Mouse (Mus musculus): Measurements from ENCODE around the gene 1600002K03Rik. TPM values are rescaled to one million over a fixed set of nuclear protein-coding genes. Genes with fewer than 3 reads are reported as not detected.

The 1600002K03Rik gene
- polyA plus RNA-seq, 1 experiment from 2014 or later: 8.3 TPM

DNA sequence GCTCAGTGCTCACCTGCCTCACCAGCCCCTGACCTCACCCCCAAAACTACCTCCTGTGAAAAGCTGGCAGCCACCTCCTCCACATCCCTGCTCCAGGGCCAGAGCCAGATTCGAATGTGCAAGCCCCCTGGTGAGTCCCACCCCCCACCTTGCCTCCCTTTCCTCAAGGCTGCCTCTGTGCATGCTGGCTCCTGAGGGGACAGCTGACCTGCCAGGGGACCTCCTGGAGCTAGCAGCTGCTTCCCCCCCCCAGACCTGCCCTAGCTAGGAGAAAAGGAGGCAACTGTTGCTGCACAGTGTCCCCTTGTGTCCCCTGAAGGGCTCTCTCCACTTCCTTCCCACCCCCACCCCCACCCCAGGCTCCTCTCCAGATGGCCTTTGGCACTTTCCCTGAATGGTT lies 17.5 kb upstream of the 1600002K03Rik start:
- H3K4me2 ChIP-seq: no peak overlapping the region
- no peak overlapping the region; the same call in 1 of the 2 replicates for H3K9ac ChIP-seq
- H3K27ac ChIP-seq (ENCODE audit: low read depth): peak overlapping the region; percentile 50; the same call in 1 of the 2 replicates
- DNase-seq (no peak), ATAC-seq (ENCODE audit: insufficient read depth) (no peak)
- H3K9me3 ChIP-seq (ENCODE audit: low read depth, low read length): no peaks in the 10 kb centered on the region
- no peak for TF ChIP-seq CTCF (IDR thresholded peaks at IDR 0.05; ENCODE audit: low read depth)
- 0 out of 2 replicates have a peak overlapping the region, but pooled peaks have one; percentile 2 for H3K4me3 ChIP-seq (ENCODE audit: low read depth, low read length)
- peaks cover 81% of the 10 kb centered on the region for H3K36me3 ChIP-seq (ENCODE audit: insufficient read depth)
- 64% methylated on average over 1 of the region's 1 CpGs for WGBS
- no peaks in the 10 kb centered on the region for H3K27me3 ChIP-seq (ENCODE audit: insufficient read depth, low read length)
- H3K4me1 ChIP-seq (ENCODE audit: insufficient read depth): peaks cover 27% of the 10 kb centered on the region

DNA sequence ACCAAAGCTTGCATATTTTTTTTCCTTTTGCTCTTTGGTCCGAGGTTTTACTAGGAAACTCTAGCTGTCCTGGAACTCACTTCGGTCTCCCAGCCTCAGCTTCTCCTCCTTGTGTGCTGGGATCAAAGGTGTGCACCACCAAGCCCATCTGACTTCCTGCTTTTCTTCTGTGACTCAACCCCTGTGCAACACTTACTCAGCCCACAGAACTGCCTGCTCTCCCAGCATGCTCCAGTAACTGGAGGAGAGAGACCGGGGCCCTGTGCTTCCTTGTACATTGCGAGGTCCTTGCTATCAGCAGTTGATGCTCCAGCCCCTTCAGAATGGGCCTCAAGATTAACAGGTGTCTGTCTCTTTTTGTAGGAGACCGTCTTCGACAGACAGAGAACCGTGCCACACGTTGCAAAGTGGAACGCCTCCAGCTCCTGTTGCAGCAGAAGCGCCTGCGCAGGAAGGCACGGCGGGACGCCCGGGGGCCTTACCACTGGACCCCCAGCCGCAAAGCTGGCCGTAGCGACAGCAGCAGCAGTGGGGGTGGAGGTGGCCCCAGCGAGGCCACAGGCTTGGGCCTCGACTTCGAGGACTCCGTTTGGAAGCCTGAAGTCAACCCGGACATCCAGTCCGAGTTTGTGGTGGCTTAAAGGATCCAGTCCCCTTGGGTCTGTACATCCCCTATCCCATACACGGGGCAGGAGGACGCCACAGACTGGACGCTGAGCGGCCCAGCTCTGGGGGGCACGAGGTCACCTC lies 16.6 kb upstream of the 1600002K03Rik start:
- no peak overlapping the region; the same call in 1 of the 2 replicates for H3K4me2 ChIP-seq
- H3K4me3 ChIP-seq (ENCODE audit: low read depth, low read length): peak overlapping the region; percentile 9; the same call in 1 of the 2 replicates
- ATAC-seq (ENCODE audit: insufficient read depth): no peak
- peaks cover 73% of the 10 kb centered on the region for H3K36me3 ChIP-seq (ENCODE audit: insufficient read depth)
- H3K9me3 ChIP-seq (ENCODE audit: low read depth, low read length): no peaks in the 10 kb centered on the region
- H3K27ac ChIP-seq (ENCODE audit: low read depth): peak overlapping the region; percentile 74; the same call in 1 of the 2 replicates
- no peak overlapping the region for H3K9ac ChIP-seq
- no peak for TF ChIP-seq CTCF (IDR thresholded peaks at IDR 0.05; ENCODE audit: low read depth)
- 72% methylated on average over 29 of the region's 29 CpGs for WGBS
- DNase-seq: no peak
- H3K4me1 ChIP-seq (ENCODE audit: insufficient read depth): peaks cover 35% of the 10 kb centered on the region
- H3K27me3 ChIP-seq (ENCODE audit: insufficient read depth, low read length): no peaks in the 10 kb centered on the region

DNA sequence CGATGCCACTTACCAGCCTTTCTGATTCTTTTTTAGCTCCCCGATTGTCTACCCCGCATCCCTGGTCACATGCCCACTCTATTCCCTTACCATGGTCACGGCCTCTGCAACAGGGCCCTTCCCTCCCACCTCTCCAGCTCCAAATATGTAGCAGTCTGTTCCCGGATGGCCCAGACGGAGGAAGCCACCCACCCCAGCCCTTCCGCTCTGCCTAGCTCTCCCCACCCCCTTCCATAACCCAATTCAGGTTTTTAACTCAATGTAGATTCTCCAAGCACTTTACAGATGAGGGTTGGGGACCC lies 16.0 kb upstream of the 1600002K03Rik start:
- H3K9me3 ChIP-seq (ENCODE audit: low read depth, low read length): no peaks in the 10 kb centered on the region
- peak; percentile 43 for DNase-seq
- no peak for ATAC-seq (ENCODE audit: insufficient read depth)
- WGBS: 54% methylated on average over 7 of the region's 7 CpGs
- no peak overlapping the region for H3K9ac ChIP-seq
- H3K27ac ChIP-seq (ENCODE audit: low read depth): peak overlapping the region; percentile 74; the same call in 1 of the 2 replicates
- H3K36me3 ChIP-seq (ENCODE audit: insufficient read depth): peaks cover 68% of the 10 kb centered on the region
- H3K4me3 ChIP-seq (ENCODE audit: low read depth, low read length): peak overlapping the region; percentile 9; the same call in 1 of the 2 replicates
- peak overlapping the region; percentile 18; the same call in 1 of the 2 replicates for H3K4me2 ChIP-seq
- no peaks in the 10 kb centered on the region for H3K27me3 ChIP-seq (ENCODE audit: insufficient read depth, low read length)
- H3K4me1 ChIP-seq (ENCODE audit: insufficient read depth): peaks cover 39% of the 10 kb centered on the region
- TF ChIP-seq CTCF (IDR thresholded peaks at IDR 0.05; ENCODE audit: low read depth): no peak

DNA sequence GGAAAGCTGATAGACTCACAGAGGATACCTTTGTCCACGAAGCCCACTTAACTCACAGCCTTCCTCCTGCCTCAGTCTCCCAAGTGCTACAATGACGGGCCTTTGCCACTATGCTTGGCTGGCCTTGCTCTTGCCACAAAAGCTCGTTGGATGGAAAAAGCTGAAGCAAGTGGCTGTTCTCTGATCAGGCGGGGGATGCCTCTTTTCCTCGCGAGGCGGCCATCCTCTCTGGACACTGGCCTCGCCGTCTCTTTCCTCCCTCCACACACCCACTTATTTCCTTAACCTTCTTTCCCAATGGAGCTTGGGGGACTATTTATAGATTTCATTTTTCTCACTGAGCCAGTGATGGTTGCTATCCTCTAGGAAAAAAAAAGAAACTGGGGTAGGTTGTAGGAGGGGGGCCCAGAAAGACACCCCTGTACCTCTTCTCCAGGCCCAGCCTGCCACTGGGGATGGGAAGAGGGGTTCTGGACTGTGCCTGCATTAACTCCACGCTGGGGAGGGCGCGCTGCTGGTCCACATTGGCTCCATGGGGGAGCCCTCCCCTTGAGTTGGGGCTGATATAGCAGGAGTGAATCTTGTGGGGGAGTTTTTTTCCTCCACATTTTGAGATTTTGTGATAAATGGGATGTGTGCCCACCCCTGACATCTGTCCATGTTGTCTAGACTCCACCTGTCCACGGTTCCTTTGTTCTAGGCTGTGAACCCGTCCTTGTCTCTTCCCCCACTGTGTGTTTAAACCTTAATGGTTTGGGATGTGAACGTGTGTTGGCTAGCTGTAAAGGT lies 15.4 kb upstream of the 1600002K03Rik start:
- Histone ChIP-seq H3K4me2 (peak overlapping the region; percentile 18; the same call in 1 of the 2 replicates), H3K4me3 (ENCODE audit: low read depth, low read length) (peak overlapping the region; percentile 9; the same call in 1 of the 2 replicates), H3K27ac (ENCODE audit: low read depth) (peak overlapping the region; percentile 74; the same call in 1 of the 2 replicates), H3K9me3 (ENCODE audit: low read depth, low read length) (no peaks in the 10 kb centered on the region), H3K27me3 (ENCODE audit: insufficient read depth, low read length) (no peaks in the 10 kb centered on the region), H3K36me3 (ENCODE audit: insufficient read depth) (peaks cover 61% of the 10 kb centered on the region), H3K9ac (no peak overlapping the region), H3K4me1 (ENCODE audit: insufficient read depth) (peaks cover 45% of the 10 kb centered on the region)
- TF ChIP-seq CTCF (IDR thresholded peaks at IDR 0.05; ENCODE audit: low read depth): no peak
- ATAC-seq (ENCODE audit: insufficient read depth) (no peak), DNase-seq (no peak)
- WGBS: 53% methylated on average over 15 of the region's 15 CpGs

DNA sequence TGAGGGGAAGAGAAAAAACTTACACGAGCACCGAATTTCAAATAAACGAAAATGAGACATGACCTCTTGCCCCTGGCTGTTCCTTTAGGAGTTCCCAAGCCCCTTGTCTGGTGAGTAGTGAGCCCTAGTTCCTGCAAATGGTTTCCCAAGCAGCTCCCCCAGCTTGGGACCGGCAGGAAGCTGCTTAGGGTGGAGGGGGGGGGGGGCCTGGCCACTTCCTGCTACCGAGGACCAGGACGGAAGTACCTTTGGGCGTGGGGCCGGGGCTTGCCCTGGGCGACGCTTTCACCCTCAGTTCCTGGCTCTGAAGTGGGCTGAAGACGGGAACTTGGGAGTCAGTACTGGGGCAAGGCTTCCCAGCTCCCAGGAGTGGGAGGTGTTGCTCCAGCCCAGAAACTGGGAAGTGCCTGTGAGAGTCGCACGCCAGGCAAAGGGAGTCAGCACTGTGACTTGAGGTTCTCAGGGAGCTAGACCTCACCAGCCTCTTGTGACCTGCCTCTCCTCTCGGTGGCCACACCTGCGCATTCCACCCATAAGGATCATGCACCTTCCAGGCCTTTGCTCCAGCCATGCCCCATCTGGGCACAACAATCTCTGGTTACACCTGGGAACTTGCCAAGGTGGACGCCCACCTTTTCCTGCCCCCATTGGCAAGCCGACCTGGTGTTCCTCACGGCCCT lies 14.3 kb upstream of the 1600002K03Rik start:
- no peaks in the 10 kb centered on the region for H3K27me3 ChIP-seq (ENCODE audit: insufficient read depth, low read length)
- no peak overlapping the region for H3K9ac ChIP-seq
- H3K4me2 ChIP-seq: peak overlapping the region; percentile 82
- TF ChIP-seq CTCF (IDR thresholded peaks at IDR 0.05; ENCODE audit: low read depth): no peak
- peaks cover 44% of the 10 kb centered on the region for H3K4me1 ChIP-seq (ENCODE audit: insufficient read depth)
- H3K27ac ChIP-seq (ENCODE audit: low read depth): peak overlapping the region; percentile 97
- 9% methylated on average over 18 of the region's 18 CpGs for WGBS
- H3K4me3 ChIP-seq (ENCODE audit: low read depth, low read length): peak overlapping the region; percentile 1; the same call in 1 of the 2 replicates
- H3K36me3 ChIP-seq (ENCODE audit: insufficient read depth): peaks cover 50% of the 10 kb centered on the region
- H3K9me3 ChIP-seq (ENCODE audit: low read depth, low read length): no peaks in the 10 kb centered on the region
- ATAC-seq (ENCODE audit: insufficient read depth) (peak; percentile 1; the same call in 1 of the 2 replicates), DNase-seq (peak; percentile 77)

DNA sequence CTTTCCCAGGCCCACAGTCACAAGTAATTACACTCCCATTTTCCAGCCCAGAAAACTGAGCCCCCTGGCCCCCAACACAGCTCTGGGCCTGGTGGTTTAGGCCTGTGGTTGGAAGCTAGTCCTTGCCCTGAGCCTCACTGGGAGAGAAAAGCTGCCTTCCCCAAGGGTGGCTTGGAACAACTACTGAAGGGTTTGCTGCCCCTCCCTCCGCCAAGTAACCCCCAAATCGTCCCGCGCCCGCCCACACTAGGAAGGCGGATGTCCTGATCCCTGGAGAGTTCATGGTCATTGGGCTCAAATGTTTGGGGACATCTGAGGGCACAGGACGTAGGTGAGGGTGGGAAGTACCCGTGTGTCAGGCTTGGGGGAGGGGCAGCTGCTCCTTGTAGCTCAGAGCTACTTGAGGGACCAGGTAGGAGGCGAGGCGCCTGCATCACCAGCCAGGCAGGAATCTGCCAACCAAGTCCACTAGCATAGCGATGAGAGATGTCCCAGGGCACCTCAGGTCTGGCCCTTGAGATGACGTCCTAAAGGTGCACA lies 13.7 kb upstream of the 1600002K03Rik start:
- Histone ChIP-seq H3K36me3 (ENCODE audit: insufficient read depth) (peaks cover 44% of the 10 kb centered on the region), H3K9ac (peak overlapping the region; percentile 40), H3K9me3 (ENCODE audit: low read depth, low read length) (no peaks in the 10 kb centered on the region), H3K4me2 (peak overlapping the region; percentile 82), H3K4me1 (ENCODE audit: insufficient read depth) (peaks cover 44% of the 10 kb centered on the region), H3K27ac (ENCODE audit: low read depth) (peak overlapping the region; percentile 97), H3K4me3 (ENCODE audit: low read depth, low read length) (peak overlapping the region; percentile 39), H3K27me3 (ENCODE audit: insufficient read depth, low read length) (no peaks in the 10 kb centered on the region)
- ATAC-seq (ENCODE audit: insufficient read depth) (peak; percentile 4), DNase-seq (peak; percentile 61)
- TF ChIP-seq CTCF (IDR thresholded peaks at IDR 0.05; ENCODE audit: low read depth): no peak
- 9% methylated on average over 12 of the region's 12 CpGs for WGBS

Data from lung, embryonic 14.5 days (tissue).